Comparison of ENCODE assay signal across 24 mouse cellular contexts in genomic region chr1:137387509-137387908, GRCm38 (mm10).
"Had no signal": no experiment of that assay in that cellular context is flagged by ENCODE, and none has a peak within 500 bp of the region (broad histone marks: within the 10 kb centered on the region; RNA-seq: fewer than 3 reads in every experiment).

No protein-coding gene starts in this region.

- H3K4me2 ChIP-seq: heart, embryonic 12.5 days; hindbrain, embryonic 12.5 days; hindbrain, embryonic 14.5 days; intestine, embryonic 15.5 days; limb, embryonic 12.5 days; liver, embryonic 11.5 days had no signal

- DNase-seq: gastrocnemius, adult 2 months; gastrocnemius, postnatal 10 days; gastrocnemius, postnatal 25 days; heart, adult 18-20 months; heart, postnatal 10 days; heart, postnatal 4 days; kidney, adult 18-20 months; kidney, adult 8-10 months; kidney, postnatal 14 days; kidney, postnatal 36 days; liver had no signal

- H3K9me3 ChIP-seq: heart, embryonic 10.5 days; heart, embryonic 12.5 days; hindbrain, embryonic 10.5 days; hindbrain, embryonic 12.5 days; intestine, embryonic 15.5 days; limb, embryonic 10.5 days; limb, embryonic 12.5 days had no signal

- H3K4me3 ChIP-seq: gastrocnemius, adult 2 months; heart, embryonic 10.5 days; heart, embryonic 12.5 days; hindbrain, embryonic 10.5 days; hindbrain, embryonic 12.5 days; intestine, embryonic 15.5 days; left cerebral cortex, adult 2 months; limb, embryonic 10.5 days; limb, embryonic 12.5 days had no signal

- H3K36me3 ChIP-seq: heart, embryonic 10.5 days; heart, embryonic 12.5 days; hindbrain, embryonic 10.5 days; hindbrain, embryonic 12.5 days; intestine, embryonic 15.5 days; limb, embryonic 10.5 days; limb, embryonic 12.5 days had no signal

- ATAC-seq: hindbrain, embryonic 16.5 days; inflammation-experienced regulatory T-cells, adult 6 months; intestine, embryonic 15.5 days; intestine, postnatal 0 days had no signal

- H3K27me3 ChIP-seq: heart, embryonic 12.5 days; hindbrain, embryonic 12.5 days; intestine, embryonic 15.5 days; limb, embryonic 12.5 days had no signal

- H3K27ac ChIP-seq: gastrocnemius, adult 2 months; heart, embryonic 10.5 days; hindbrain, embryonic 10.5 days; hindbrain, embryonic 12.5 days; hindbrain, embryonic 14.5 days; intestine, embryonic 15.5 days; left cerebral cortex, adult 2 months; limb, embryonic 12.5 days had no signal

- H3K9ac ChIP-seq: heart, embryonic 12.5 days; hindbrain, embryonic 12.5 days; hindbrain, embryonic 14.5 days; intestine, embryonic 15.5 days; limb, embryonic 12.5 days had no signal

- H3K4me1 ChIP-seq: heart, embryonic 10.5 days; heart, embryonic 12.5 days; hindbrain, embryonic 10.5 days; hindbrain, embryonic 12.5 days; intestine, embryonic 15.5 days had no signal
